Mouse (Mus musculus): ENCODE measurements around the gene Trhr2.

DNA sequence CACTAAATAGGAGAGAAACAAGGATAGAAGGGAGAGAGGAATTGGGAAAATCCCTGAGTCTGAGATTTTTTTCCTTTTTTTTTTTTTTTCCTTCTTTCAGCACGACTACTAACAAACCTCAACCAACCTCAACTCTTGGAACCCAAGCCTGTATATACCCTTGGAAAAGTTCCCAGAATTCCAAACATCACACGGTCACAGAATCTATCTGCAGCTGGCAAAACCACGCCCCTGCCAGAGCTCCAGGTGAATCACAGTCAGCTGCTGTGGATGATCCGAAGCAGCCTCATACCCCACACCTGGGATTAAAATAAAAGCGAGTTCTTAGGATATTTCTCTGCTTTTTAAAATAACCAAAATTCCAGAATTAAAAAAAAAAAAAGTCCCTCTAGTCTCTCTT lies 18.2 kb downstream of the Trhr2 start:
- no peak for TF ChIP-seq CTCF (IDR thresholded peaks at IDR 0.05; ENCODE audit: borderline replicate concordance, insufficient read depth, low read depth, low read length)
- no peak for TF ChIP-seq POLR2A (IDR thresholded peaks at IDR 0.05; ENCODE audit: borderline replicate concordance, insufficient read depth, low read length)

Measured in cerebellum, adult 2 months (tissue).